Mouse (Mus musculus): ENCODE results near the gene Cib2. TPM values are rescaled to one million over a fixed set of nuclear protein-coding genes. Genes with fewer than 3 reads are reported as not detected.
A peak's percentile ranks its signal among the peaks of the same experiment; 100 is the strongest.

Cib2 gene
- polyA plus RNA-seq, 1 experiment, result 4.6 TPM

GRCm38 (mm10) chr9:54555044-54555443 is 5.0 kb downstream of the Cib2 start:
- Histone ChIP-seq H3K9ac (ENCODE audit: low read depth, poor library complexity, severe bottlenecking) (no peak overlapping the region), H3K4me3 (ENCODE audit: low read depth, low read length) (no peak overlapping the region), H3K27me3 (ENCODE audit: control insufficient read depth, insufficient read depth, low read length, poor library complexity, severe bottlenecking) (no peaks in the 10 kb centered on the region), H3K9me3 (replicated peaks; ENCODE audit: control insufficient read depth, insufficient read depth, low read length, poor library complexity, severe bottlenecking) (no peaks in the 10 kb centered on the region), H3K4me1 (ENCODE audit: control insufficient read depth, insufficient read depth, low read length) (no peaks in the 10 kb centered on the region), H3K36me3 (ENCODE audit: control insufficient read depth, insufficient read depth, low read length, poor library complexity, severe bottlenecking) (no peaks in the 10 kb centered on the region), H3K27ac (ENCODE audit: insufficient read depth, low read length) (no peak overlapping the region)
- TF ChIP-seq EP300 (IDR thresholded peaks at IDR 0.05; ENCODE audit: insufficient read depth, low read depth, low read length) (no peak), CTCF (IDR thresholded peaks at IDR 0.05; ENCODE audit: low read depth, low read length) (no peak), POLR2A (IDR thresholded peaks at IDR 0.05; ENCODE audit: insufficient read depth, low read length) (no peak)

GRCm38 (mm10) chr9:54552409-54552808 is 7.6 kb downstream of the Cib2 start:
- Histone ChIP-seq H3K4me3 (ENCODE audit: low read depth, low read length) (no peak overlapping the region), H3K36me3 (ENCODE audit: control insufficient read depth, insufficient read depth, low read length, poor library complexity, severe bottlenecking) (no peaks in the 10 kb centered on the region), H3K4me1 (ENCODE audit: control insufficient read depth, insufficient read depth, low read length) (no peaks in the 10 kb centered on the region), H3K9me3 (replicated peaks; ENCODE audit: control insufficient read depth, insufficient read depth, low read length, poor library complexity, severe bottlenecking) (no peaks in the 10 kb centered on the region), H3K27ac (ENCODE audit: insufficient read depth, low read length) (no peak overlapping the region), H3K27me3 (ENCODE audit: control insufficient read depth, insufficient read depth, low read length, poor library complexity, severe bottlenecking) (no peaks in the 10 kb centered on the region), H3K9ac (ENCODE audit: low read depth, poor library complexity, severe bottlenecking) (no peak overlapping the region)
- no peak for TF ChIP-seq POLR2A (IDR thresholded peaks at IDR 0.05; ENCODE audit: insufficient read depth, low read length)
- peak; percentile 29 for TF ChIP-seq CTCF (IDR thresholded peaks at IDR 0.05; ENCODE audit: low read depth, low read length)

GRCm38 (mm10) chr9:54549433-54549832 is 10.6 kb downstream of the Cib2 start:
- Histone ChIP-seq H3K27ac (ENCODE audit: insufficient read depth, low read length) (no peak overlapping the region), H3K36me3 (ENCODE audit: control insufficient read depth, insufficient read depth, low read length, poor library complexity, severe bottlenecking) (no peaks in the 10 kb centered on the region), H3K4me1 (ENCODE audit: control insufficient read depth, insufficient read depth, low read length) (no peaks in the 10 kb centered on the region), H3K9ac (ENCODE audit: low read depth, poor library complexity, severe bottlenecking) (no peak overlapping the region), H3K27me3 (ENCODE audit: control insufficient read depth, insufficient read depth, low read length, poor library complexity, severe bottlenecking) (no peaks in the 10 kb centered on the region), H3K4me3 (ENCODE audit: low read depth, low read length) (no peak overlapping the region), H3K9me3 (replicated peaks; ENCODE audit: control insufficient read depth, insufficient read depth, low read length, poor library complexity, severe bottlenecking) (no peaks in the 10 kb centered on the region)
- TF ChIP-seq POLR2A (IDR thresholded peaks at IDR 0.05; ENCODE audit: insufficient read depth, low read length), result no peak
- TF ChIP-seq EP300 (IDR thresholded peaks at IDR 0.05; ENCODE audit: insufficient read depth, low read depth, low read length), result no peak
- no peak for TF ChIP-seq CTCF (IDR thresholded peaks at IDR 0.05; ENCODE audit: low read depth, low read length)

GRCm38 (mm10) chr9:54547536-54547935 is 12.5 kb downstream of the Cib2 start:
- Histone ChIP-seq H3K9me3 (replicated peaks; ENCODE audit: control insufficient read depth, insufficient read depth, low read length, poor library complexity, severe bottlenecking) (no peaks in the 10 kb centered on the region), H3K9ac (ENCODE audit: low read depth, poor library complexity, severe bottlenecking) (no peak overlapping the region), H3K4me3 (ENCODE audit: low read depth, low read length) (no peak overlapping the region), H3K27ac (ENCODE audit: insufficient read depth, low read length) (no peak overlapping the region), H3K4me1 (ENCODE audit: control insufficient read depth, insufficient read depth, low read length) (no peaks in the 10 kb centered on the region), H3K36me3 (ENCODE audit: control insufficient read depth, insufficient read depth, low read length, poor library complexity, severe bottlenecking) (no peaks in the 10 kb centered on the region), H3K27me3 (ENCODE audit: control insufficient read depth, insufficient read depth, low read length, poor library complexity, severe bottlenecking) (no peaks in the 10 kb centered on the region)
- no peak for TF ChIP-seq EP300 (IDR thresholded peaks at IDR 0.05; ENCODE audit: insufficient read depth, low read depth, low read length)
- TF ChIP-seq CTCF (IDR thresholded peaks at IDR 0.05; ENCODE audit: low read depth, low read length), result peak; percentile 86

- TF ChIP-seq POLR2A (IDR thresholded peaks at IDR 0.05; ENCODE audit: insufficient read depth, low read length) (no peak), EP300 (IDR thresholded peaks at IDR 0.05; ENCODE audit: insufficient read depth, low read depth, low read length) (no peak)
- Histone ChIP-seq H3K4me1 (ENCODE audit: control insufficient read depth, insufficient read depth, low read length) (no peaks in the 10 kb centered on the region), H3K27me3 (ENCODE audit: control insufficient read depth, insufficient read depth, low read length, poor library complexity, severe bottlenecking) (no peaks in the 10 kb centered on the region), H3K9me3 (replicated peaks; ENCODE audit: control insufficient read depth, insufficient read depth, low read length, poor library complexity, severe bottlenecking) (no peaks in the 10 kb centered on the region), H3K4me3 (ENCODE audit: low read depth, low read length) (no peak overlapping the region), H3K9ac (ENCODE audit: low read depth, poor library complexity, severe bottlenecking) (no peak overlapping the region), H3K27ac (ENCODE audit: insufficient read depth, low read length) (no peak overlapping the region), H3K36me3 (ENCODE audit: control insufficient read depth, insufficient read depth, low read length, poor library complexity, severe bottlenecking) (no peaks in the 10 kb centered on the region)
Measured at GRCm38 (mm10) chr9:54544954-54545315, 15.1 kb downstream of the Cib2 start.

- Histone ChIP-seq H3K27me3 (ENCODE audit: control insufficient read depth, insufficient read depth, low read length, poor library complexity, severe bottlenecking) (no peaks in the 10 kb centered on the region), H3K36me3 (ENCODE audit: control insufficient read depth, insufficient read depth, low read length, poor library complexity, severe bottlenecking) (no peaks in the 10 kb centered on the region), H3K27ac (ENCODE audit: insufficient read depth, low read length) (no peak overlapping the region), H3K9me3 (replicated peaks; ENCODE audit: control insufficient read depth, insufficient read depth, low read length, poor library complexity, severe bottlenecking) (no peaks in the 10 kb centered on the region), H3K4me1 (ENCODE audit: control insufficient read depth, insufficient read depth, low read length) (no peaks in the 10 kb centered on the region), H3K4me3 (ENCODE audit: low read depth, low read length) (no peak overlapping the region), H3K9ac (ENCODE audit: low read depth, poor library complexity, severe bottlenecking) (no peak overlapping the region)
- TF ChIP-seq POLR2A (IDR thresholded peaks at IDR 0.05; ENCODE audit: insufficient read depth, low read length) (no peak), CTCF (IDR thresholded peaks at IDR 0.05; ENCODE audit: low read depth, low read length) (no peak), EP300 (IDR thresholded peaks at IDR 0.05; ENCODE audit: insufficient read depth, low read depth, low read length) (no peak)
Measured at GRCm38 (mm10) chr9:54544212-54544953, 15.6 kb downstream of the Cib2 start.
